Mouse (Mus musculus): ENCODE data around the gene Npr2.
"Not testable (repeated sequence)": the region's sequence is repeated elsewhere in the genome, so short reads cannot be mapped to it uniquely, and the experiment has no call there.

Gene Npr2

DNA sequence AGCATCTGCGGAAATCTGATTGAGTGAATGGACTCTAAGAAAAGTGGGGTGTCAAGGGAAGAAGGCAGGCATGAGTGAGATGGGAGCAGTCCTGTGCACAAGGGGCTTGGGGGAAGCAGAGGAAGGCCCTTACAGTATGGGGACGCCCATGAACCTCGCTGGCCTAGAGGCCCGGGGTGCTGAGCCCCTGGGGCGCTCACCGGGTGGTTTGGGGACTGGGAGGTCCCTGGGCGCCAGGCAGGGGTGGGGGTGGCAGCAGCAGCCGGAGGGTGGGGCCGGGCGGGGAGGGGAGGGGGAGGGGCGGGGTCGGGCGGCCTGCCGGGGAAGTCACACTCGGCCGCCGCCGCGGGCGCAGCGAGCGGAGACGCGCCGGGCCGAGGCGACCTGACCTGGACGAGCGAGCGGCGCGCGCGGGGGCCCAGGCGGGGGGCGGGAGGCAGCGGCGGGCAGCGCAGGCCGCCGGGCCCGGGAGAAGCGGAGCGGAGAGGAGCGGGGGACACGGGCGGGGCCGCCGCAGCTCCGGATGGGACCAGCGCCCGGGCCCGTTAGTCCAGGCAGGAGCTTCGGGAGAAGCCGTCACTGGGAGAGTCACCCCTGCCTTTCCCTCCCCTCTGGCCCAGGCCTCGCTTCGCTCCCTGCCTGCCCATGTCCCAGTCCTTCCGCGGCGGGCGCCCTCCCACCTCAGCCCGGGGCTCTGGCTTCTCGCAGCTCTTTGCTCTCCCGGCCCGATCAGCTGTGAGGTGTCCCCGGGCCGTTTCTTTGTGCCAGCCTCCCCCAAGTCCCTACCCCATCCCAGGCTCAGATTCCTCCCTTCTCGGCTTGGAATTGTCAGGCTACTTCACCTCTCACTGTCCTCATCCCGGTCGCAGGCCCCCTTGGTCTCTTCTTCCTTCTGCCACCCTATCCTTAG lies at the start of gene Npr2:
Gene Npr2 (plus strand): TSS at position 890 of the 910 bp plus-strand sequence.
- peak; percentile 69 for DNase-seq

DNA sequence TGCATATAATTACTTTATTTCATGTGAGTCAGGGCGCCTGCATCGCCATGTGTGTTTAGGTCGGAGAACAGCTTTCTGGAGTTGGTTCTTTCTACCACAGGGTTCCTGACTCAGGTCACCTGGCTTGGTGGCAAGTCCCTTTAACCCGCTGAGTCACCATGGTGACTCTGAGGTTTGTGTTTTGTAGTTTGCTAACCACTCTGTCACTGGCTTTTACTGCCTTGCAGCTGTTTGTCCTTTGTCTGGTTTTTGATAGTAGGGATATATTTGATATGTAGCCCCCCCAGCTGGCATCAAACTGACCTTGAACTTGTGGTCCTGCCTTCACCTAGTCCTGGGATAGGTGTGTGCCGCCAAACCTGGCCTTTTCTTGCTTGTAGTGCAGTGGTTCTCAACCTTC lies 49.5 kb upstream of the Npr2 start:
- no peak for DNase-seq

DNA sequence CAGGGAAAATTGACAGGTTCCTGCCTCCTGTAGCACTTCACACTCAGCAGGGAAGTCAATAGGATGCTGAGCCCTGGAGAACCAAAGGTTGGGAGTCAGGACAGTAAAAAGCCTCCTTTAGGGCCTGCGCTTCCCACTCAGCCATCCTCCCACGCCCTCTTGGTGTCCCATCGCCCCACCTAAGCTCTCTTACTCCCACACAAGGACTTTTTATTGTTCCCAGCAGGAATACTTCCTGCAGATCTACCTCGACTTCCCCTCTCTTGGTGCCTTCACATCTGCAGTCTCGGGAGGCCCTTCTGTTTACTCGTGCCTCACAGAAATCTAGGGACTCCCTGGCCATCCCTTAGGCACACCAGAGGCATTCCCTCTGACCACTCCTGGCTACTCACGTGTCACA lies 48.3 kb upstream of the Npr2 start:
- DNase-seq = no peak

DNA sequence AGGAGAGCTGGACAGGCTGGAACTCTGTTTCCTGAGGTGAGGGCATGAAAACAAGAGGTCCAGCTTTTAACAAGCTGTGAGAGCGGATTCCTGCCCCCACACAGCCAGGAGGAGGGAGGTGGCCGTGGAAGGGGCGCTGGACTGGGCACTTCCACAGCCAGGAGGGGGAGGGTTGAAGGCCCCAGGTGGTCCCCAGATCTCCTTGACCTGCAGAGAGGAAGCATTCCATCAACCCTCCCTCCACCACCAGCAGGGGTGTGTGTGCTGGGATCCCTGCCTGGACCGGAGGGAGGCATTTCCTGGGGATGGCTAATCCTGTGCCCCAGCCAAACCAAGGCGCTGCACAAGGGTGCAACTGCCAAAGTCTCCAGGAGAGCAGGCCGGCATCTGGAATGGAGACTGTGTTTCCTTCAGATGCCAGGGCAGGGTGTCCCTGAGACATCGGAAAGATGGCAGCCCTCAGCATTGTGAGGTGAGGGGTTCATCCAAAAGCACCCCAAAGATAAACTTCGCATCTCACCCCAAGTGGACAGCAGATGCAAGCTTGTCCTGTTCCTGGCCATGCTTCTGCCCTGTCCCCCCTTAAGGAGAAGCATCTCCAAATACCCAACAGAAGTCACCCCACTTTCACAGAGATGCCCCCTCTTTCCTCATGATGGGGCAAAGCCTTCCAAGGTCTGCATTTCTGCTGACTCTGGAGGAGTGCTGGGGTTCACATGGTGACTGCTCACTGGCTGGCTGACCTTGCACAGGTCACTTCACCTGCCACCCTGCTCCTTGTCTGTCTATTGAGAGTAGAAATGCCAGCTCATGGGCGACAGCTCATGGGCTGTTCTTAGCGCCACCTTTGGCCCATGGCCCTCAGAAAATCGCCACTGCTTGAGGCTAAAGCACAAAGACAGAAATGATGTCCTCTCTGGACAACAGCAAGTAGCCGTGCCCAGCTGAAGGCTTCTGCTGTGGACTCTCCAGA lies 47.0 kb upstream of the Npr2 start, which contains the start of gene Msmp:
Gene Msmp (minus strand): TSS at position 51 of the 973 bp plus-strand sequence.
- DNase-seq = no peak

DNA sequence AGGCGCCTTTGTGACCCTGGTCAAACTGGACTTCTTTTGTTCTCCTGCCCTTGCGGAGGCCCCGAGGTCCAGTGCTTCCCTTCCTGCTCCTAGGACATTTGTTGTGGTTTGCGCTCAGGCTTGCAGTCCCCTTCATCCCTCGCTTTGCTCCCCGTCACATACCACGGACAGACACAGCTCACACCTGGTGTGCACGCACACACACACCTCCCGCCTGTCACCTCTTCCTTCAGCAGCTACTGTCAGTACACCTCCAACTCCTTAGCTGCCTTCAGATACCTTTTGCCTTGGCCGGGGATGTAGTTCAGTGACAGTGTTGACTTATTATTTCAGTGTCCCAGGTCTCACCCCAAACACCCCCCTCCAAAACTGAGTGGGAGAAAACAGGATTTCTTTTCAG lies 46.1 kb upstream of the Npr2 start:
- no peak for DNase-seq

DNA sequence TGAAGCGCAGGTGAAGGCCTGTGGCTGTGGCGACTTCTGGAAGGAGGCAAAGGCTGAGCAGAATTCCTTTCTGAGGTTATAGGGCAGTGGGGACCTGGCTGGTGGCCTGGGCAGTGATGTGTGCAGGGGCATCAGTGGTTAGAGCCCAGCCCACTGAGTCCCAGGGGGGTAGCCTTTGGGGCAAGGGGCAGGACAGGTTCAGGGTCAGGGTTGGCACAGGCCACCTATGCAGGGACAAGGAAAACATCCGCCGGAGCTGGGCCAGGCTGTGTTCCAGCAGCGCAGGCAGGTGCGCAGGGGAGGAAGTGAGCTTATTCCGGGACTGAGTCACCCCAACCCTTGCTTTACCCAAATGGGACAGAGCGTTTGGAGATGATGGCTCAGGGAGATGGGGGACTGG lies 45.3 kb upstream of the Npr2 start:
- DNase-seq = no peak

DNA sequence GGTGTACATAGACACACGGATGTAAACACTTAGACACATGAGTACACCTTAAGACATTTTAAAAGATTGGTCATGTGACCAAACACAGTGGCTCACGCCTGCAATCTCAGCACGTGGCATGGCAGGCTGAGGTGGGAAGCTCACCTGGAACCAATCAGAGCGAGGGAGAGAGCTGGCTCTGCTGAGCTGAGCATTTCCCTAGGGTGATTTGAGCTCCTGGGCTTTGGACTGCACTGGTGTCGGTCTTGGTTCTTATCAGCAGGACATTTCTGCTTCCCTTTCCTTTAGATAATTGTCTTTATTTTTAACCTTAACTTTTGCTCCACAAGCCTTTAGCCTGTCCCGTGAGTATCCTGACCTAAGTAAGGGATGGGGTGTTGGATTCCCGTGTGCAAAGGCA lies 44.1 kb upstream of the Npr2 start:
- DNase-seq = no peak

DNA sequence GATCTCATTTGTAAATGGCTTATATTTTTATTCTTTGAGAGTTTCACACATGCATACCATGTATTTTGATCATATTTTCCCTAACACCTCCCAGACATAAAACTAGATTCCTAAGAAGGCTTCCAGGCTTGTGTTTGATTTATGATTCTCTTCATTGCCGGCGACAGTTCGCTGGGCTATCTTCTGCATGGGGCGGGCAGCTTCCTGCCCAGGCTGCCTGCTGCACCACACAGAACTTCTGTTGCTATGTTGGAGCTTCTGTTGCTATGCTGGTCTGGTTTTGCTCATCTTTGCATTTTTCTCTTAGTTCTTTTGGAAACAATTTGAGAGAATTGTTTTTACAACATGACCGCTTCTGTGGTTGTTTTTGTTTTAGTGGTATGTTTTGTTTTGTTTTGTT lies 40.2 kb upstream of the Npr2 start:
- no peak for DNase-seq

DNA sequence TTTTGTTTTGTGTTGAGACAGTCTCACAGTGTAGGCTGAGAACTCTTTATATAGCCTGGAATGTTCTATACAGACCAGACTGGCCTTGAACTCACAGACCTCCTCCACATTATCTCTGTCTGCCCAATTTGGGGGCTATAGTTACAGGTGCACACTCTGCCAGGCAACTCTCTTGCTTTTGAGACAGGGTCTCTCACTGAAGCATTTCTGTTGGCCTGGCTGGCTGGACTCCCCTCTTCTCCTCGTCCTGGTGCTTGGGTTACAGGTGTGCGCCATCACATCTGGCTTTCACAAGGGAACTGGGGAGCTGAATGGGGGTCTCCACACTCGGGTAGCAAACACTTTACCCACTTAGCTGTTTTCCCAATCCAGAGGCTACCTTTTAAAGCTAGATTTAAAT lies 39.8 kb upstream of the Npr2 start:
- no peak for DNase-seq

DNA sequence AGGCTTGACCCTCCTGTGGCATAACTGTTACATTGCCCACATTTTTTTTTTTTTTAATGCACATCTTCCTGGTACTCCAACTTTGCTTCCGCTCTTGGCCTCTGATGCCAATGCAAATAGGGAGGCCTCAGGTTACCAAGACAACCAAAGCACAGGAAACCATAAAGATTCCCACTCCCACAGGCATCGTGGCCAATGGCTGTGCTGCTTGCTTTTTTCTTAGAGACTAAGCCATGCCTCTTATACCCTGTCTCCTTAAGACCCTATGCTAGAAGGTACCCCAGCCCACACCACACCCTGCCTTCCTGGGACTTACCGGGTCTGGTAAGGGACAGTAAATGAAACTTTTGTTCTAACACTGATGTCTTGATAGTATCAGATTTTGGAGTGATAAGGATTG lies 38.3 kb upstream of the Npr2 start:
- DNase-seq = no peak

DNA sequence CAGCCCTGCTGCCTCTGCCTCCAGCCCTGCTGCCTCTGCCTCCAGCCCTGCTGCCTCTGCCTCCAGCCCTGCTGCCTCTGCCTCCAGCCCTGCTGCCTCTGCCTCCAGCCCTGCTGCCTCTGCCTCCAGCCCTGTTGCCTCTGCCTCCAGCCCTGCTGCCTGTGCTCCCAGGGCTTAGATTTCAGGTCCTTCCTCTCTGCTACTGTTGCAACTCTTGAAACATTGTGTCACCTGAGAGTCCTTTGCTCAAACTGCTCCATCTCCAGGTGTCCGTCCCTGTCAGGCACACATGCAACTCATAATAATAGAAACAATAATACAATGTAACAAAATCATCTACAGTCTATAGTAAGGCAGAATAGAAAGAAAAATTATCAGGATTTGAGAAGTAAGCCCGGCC lies 35.1 kb upstream of the Npr2 start:
- DNase-seq = not testable (repeated sequence)

DNA sequence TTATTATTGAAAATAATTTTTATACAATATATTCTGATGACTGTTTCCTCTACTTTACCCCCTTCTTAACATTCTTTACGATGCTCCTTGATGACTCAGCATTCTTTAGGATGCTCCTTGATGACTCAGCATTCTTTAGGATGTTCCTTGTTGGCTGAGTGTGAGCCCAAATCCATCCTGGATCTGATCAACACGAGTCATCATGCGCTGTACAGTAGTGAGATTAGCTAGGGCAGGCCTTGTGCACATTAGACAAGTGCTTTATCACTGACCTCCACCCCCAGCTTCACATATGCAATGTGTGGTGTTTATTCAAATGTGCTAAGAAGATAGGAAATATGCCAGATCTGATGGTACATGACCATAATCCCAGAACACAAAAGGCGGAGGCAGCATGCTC lies 33.5 kb upstream of the Npr2 start:
- no peak for DNase-seq

DNA sequence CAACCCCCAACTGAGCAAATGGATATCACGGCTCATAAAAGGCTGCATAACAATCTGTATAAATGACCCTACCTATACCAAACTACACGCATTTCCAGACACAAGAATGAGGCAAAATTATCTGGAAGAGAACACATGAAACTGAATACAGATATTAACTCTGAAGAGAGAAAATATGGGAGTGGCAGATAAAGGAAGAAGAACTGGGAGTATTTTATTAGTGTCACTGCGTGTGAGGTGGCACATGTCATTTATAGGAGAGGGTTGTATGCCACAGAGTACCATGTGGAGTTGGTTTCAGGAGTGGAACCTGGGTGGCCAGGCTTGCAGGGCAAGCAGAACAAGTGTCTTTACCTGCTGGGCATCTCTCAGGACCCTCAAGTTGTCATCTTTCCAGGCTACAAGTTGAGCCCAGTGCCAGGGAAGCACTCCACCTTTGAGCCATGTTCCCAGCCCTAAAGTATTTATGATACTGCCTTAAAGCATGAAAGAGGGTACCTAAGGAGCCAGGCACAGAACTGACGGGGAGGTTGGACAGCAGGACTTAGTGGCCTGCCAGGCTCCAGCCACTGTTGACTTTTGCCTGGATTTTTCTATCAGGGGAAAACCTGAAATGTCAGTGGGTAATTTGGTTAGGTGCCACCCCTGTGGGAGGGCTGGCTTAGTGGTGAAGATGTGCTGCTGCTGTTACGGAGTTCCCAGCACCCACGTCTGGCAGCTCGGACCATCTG lies 32.9 kb upstream of the Npr2 start:
- no peak for DNase-seq

DNA sequence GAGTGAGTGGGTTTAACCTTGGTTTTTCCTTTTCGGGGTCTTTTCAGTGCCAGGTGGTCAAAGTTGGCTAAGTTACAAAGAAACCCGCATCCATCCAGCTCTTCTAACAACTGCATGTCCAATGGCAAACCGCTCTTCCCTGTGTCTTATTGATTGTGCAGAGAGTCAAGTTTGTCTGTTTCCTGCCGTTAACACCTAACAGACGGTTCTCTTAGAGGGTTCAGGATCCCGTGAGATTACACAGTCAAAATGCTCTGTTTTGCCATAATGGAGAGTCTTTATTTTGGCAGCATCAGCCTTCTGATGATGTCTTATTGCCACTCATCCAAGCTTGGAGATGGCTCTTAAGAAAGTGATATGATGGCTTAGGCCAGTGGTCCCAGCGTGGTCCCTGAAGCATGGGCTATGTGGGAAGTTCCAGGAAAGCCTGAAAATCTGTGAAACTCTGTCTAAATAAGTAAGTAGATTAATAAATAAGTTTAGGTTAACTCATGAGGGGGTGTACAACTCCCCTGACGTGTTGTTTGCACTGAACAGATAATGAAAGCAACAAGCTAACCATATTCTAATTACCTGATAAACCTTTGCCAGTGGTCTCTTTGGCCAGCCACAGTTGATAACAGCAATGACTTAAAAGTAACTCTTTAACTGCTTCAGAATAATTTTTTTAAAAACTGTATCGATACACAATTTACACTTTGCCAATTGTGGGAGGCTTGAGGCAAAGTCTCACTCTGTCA lies 31.4 kb upstream of the Npr2 start:
- DNase-seq = no peak

DNA sequence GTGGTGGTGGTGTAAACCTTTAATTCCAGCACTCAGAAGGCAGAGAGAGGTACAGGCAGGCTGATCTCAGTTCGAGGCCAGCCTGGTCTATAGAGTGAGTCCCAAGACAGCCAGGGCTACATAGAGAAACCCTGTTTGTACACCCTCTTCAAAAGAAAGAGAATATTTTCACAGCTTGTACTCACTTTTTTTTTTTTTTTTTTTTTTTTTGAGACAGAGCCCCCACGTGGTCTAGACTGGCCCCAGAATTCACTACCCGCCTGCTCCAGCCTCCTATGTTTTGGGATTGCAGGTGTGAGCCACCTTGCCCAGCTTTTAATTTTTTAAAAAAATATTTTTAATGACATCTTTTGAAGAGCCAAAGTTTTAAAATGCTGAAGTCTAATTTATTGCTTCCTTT lies 27.6 kb upstream of the Npr2 start:
- no peak for DNase-seq

DNA sequence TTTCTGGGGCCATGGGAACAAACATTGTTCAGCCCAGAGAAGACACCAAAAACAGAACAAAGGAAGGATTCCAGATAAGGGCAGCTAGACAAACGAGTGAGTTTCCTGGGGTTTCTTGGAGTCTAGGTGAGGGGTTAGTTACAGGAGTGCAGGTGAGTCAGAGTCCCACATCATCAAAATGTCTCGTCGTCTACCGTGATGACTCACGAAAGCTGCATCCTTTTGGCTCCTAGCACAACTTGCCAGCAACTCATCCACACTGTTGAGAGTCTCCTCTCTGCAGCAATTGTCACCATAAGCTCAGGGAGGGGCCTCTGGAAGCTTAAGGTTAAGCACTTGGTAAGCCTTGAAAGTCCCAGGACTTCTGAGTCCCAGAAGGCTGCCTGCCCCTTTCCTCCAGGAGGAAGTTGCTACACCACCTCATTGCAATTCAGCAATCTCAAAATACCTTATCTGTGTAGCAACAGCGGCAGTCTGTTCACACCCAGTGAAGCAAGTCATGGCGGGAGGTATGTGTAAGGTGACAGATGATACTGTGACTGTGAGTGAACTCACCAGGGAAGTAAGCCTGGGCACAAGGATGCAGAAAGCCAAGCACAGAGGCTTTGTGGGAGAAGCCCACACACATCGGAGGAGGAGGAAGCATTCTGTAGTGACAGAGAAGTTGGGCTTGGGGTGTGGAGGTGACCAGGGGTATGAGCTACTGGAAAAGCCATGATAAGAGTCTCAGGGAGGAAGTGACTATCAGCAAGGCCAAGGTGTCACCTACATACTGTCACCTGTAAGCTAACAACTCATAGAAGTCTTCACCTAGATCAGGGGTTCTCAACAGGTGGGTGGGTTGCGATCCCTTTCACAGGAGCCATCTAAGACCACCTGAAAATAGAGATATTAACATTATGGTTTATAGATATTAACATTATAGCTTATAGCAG lies 26.7 kb upstream of the Npr2 start:
- DNase-seq = no peak

DNA sequence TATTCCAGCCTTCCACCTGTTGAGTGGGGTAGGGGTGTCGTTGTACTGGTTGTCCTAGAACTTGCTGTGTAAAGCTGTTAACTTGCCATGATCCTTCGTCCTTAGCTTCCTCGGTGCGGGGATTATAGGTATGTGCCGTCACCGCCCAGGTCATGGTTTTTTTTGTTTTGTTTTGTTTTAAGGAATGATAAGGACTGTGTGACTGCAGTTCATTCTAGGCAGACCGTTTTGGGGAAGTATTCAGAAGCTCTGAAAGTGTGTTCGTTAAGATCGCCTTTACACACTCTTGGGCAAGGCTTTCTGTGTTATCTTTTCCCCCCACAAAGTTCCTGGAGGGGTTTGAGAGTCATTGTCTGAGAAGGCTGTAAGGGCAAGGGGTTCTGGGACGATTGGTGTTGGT lies 19.2 kb upstream of the Npr2 start:
- DNase-seq = no peak

DNA sequence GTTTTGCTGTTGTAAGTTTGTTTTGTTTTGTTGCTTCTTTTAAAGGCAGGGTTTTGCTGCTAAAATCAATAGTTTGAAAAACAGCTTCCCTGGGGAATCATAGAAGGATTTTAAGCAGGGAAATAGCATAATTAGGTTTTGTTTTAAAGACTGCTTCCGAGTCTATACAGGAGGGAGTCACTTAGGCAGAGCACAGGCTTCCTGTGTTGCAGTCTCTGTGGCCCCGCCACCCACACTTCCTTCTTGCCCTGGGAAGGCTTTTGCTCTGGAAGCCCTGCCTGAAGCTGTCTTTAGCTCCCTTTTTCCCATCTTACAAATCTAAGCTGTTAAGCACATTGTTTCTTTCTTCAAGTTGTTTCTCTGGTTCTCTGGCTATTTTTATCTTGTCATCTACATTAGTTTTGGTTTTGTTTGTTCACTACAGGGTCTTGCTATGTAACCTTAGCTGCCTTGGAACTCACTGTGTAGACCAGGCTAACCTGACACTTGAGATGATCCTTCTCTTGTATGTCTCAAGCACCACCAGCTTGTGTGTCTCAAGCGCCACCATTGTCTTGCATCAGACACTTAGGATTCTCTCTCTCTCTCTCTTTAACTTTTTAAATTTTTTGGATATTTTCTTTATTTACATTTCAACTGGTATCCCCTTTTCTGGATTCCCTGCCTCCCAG lies 18.5 kb upstream of the Npr2 start:
- DNase-seq = no peak

DNA sequence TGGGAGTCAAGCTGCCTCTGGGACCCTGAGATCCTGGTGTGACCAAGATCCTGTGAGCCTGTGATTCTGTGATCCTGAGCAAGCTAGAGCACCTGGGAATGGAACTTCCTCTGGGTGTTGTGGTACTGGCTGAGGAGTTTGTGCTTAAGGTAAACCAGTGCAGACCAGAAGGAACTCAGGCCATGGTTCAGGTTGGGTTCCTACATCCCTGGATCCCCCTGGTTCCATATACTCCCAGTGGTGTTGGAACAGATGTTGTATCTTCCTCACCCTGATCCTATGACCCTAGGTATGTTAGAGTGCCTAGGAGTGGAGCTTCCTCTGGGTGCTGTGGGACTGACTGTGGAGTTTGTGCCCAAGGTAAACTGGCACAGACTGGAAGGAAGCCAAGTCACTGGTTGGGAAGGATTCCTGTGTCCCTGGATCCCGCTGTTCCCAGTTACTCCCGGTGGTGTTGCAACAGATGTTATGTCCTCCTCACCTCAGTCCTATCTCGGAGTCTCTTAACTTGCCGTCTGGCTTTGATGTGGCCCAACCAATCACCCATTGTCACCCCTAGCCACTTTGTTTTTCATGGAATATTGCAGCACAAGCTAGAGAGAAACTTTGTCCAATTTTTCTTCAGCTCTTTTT lies 11.5 kb upstream of the Npr2 start:
- DNase-seq = no peak
